Mouse (Mus musculus) liver, adult 2 months (tissue): ENCODE measurements around the gene Cnksr2. TPM values are rescaled to one million over a fixed set of nuclear protein-coding genes. Genes with fewer than 3 reads are reported as not detected.

Experiments used
- DNase-seq: peaks from one replicate; pipeline ENCODE4 v3.0.0-alpha.2; 2011; ENCODE audit warnings: low read depth, low spot score; ENCODE audit errors: extremely low read depth
- H3K27ac ChIP-seq: fragments of 200-500 bp; replicated peaks from 2 replicates; pipeline ENCODE4 v1.5.1; 2012; ENCODE audit warnings: low read depth, mild to moderate bottlenecking, control low read depth, inconsistent platforms, low read length; ENCODE audit not compliant: insufficient read depth
- H3K27me3 ChIP-seq: fragments of 200-500 bp; 2 replicates; pipeline ENCODE4 v1.6.1; 2012; ENCODE audit warnings: mild to moderate bottlenecking, moderate library complexity, low read length, inconsistent platforms; ENCODE audit not compliant: control insufficient read depth, insufficient read depth
- H3K36me3 ChIP-seq: fragments of 200-500 bp; 2 replicates; pipeline ENCODE4 v1.6.1; 2012; ENCODE audit warnings: low read length, inconsistent platforms; ENCODE audit not compliant: control insufficient read depth, insufficient read depth
- H3K4me1 ChIP-seq: fragments of 200-500 bp; 2 replicates; pipeline ENCODE4 v1.6.1; 2011; ENCODE audit warnings: low read length; ENCODE audit not compliant: control insufficient read depth, insufficient read depth
- H3K4me3 ChIP-seq: fragments of 200-500 bp; 2 replicates; pipeline ENCODE4 v1.5.1; 2011; ENCODE audit warnings: low read depth, mild to moderate bottlenecking, control low read depth, low read length, moderate library complexity; ENCODE audit not compliant: insufficient read depth
- H3K79me2 ChIP-seq: fragments of 200-500 bp; 2 replicates; pipeline ENCODE4 v1.6.1; 2012; ENCODE audit warnings: inconsistent platforms, mild to moderate bottlenecking, low read length, moderate library complexity; ENCODE audit not compliant: control insufficient read depth, insufficient read depth
- H3K9ac ChIP-seq: fragments of 200-500 bp; 2 replicates; pipeline ENCODE4 v1.6.1; 2012; ENCODE audit warnings: low read depth, mild to moderate bottlenecking, control low read depth, inconsistent platforms, low read length
- CTCF ChIP-seq: fragments of 200-500 bp; IDR thresholded peaks from 2 replicates; pipeline ENCODE4 v1.5.1; 2011; ENCODE audit warnings: low read depth, low read length, control low read depth
- POLR2A ChIP-seq: fragments of 200-500 bp; IDR thresholded peaks from 2 replicates; pipeline ENCODE4 v1.6.1; 2011; ENCODE audit warnings: low read length, control low read depth; ENCODE audit not compliant: insufficient read depth; ENCODE audit errors: extremely low read depth
- WGBS: fragments of 180-500 bp; shearing (Covaris S2); methylation state at CpG from one replicate; pipeline ENCODE4 v1.1.7; 2018; 5-methylcytosine and 5-hydroxymethylcytosine counted together
- polyA plus RNA-seq: library from polyadenylated mRNA; depleted of rRNA; stranded (reverse); fragments of >200 nt; gene quantifications from 2 replicates; pipeline ENCODE4 v1.2.3, GENCODE M21; 2012; rRNA removed
- total RNA-seq: library from RNA; depleted of rRNA; stranded (reverse); fragments of >200 nt; gene quantifications from 2 replicates; pipeline ENCODE4 v1.2.3, GENCODE M21; 2014; rRNA removed

Gene Cnksr2
- total RNA-seq (0.07 TPM in 1 of 2 replicates, not detected in the other), polyA plus RNA-seq (not detected in 2 replicates)

GRCm38 (mm10) chrX:158043057-158043843, at the start of gene Cnksr2:
Gene Cnksr2, minus strand, starts transcription at chrX:158043294.
- no peak for TF ChIP-seq POLR2A
- no peak for TF ChIP-seq CTCF
- Histone ChIP-seq H3K79me2 (no peaks in the 10 kb centered on the region), H3K4me3 (peak within 1 kb of the TSS; percentile 49; the same call in 1 of the 2 replicates), H3K27ac (no peak within 1 kb of the TSS), H3K9ac (no peak within 1 kb of the TSS), H3K27me3 (peaks cover 13% of the 10 kb centered on the region), H3K4me1 (no peaks in the 10 kb centered on the region; the same call in 1 of the 2 replicates), H3K36me3 (no peaks in the 10 kb centered on the region)
- under 1% methylated on average over 53 of the region's 99 CpGs for WGBS
- DNase-seq = no peak

GRCm38 (mm10) chrX:158043844-158044140, 698 bp upstream of the Cnksr2 start:
- TF ChIP-seq POLR2A (no peak), CTCF (no peak)
- Histone ChIP-seq H3K4me1 (no peaks in the 10 kb centered on the region; the same call in 1 of the 2 replicates), H3K27ac (no peak overlapping the region), H3K9ac (no peak overlapping the region), H3K27me3 (peaks cover 13% of the 10 kb centered on the region), H3K4me3 (peak overlapping the region; percentile 49; the same call in 1 of the 2 replicates), H3K36me3 (no peaks in the 10 kb centered on the region), H3K79me2 (no peaks in the 10 kb centered on the region)
- no peak for DNase-seq
- 7% methylated on average over 13 of the region's 13 CpGs for WGBS

- WGBS = 1% methylated on average over 56 of the region's 62 CpGs
- Histone ChIP-seq H3K36me3 (no peaks in the 10 kb centered on the region), H3K27ac (no peak overlapping the region), H3K79me2 (no peaks in the 10 kb centered on the region), H3K4me1 (no peaks in the 10 kb centered on the region; the same call in 1 of the 2 replicates), H3K9ac (no peak overlapping the region), H3K27me3 (peaks cover 13% of the 10 kb centered on the region), H3K4me3 (peak overlapping the region; percentile 49; the same call in 1 of the 2 replicates)
- no peak for TF ChIP-seq CTCF
- no peak for TF ChIP-seq POLR2A
- DNase-seq = no peak
Measured at GRCm38 (mm10) chrX:158042255-158043056, 638 bp downstream of the Cnksr2 start.

GRCm38 (mm10) chrX:158041703-158042102, 1.4 kb downstream of the Cnksr2 start:
- Histone ChIP-seq H3K4me3 (no peak overlapping the region), H3K9ac (no peak overlapping the region), H3K36me3 (no peaks in the 10 kb centered on the region), H3K4me1 (no peaks in the 10 kb centered on the region; the same call in 1 of the 2 replicates), H3K27ac (no peak overlapping the region), H3K27me3 (peaks cover 13% of the 10 kb centered on the region), H3K79me2 (no peaks in the 10 kb centered on the region)
- TF ChIP-seq POLR2A = no peak
- no peak for TF ChIP-seq CTCF
- 5% methylated on average over 7 of the region's 7 CpGs for WGBS
- no peak for DNase-seq

- no peaks in the 10 kb centered on the region for H3K79me2 ChIP-seq
- DNase-seq = no peak
- TF ChIP-seq POLR2A (no peak), CTCF (no peak)
- no peaks in the 10 kb centered on the region for H3K36me3 ChIP-seq
- no peaks in the 10 kb centered on the region for H3K27me3 ChIP-seq
- H3K4me1 ChIP-seq = no peaks in the 10 kb centered on the region
- H3K27ac ChIP-seq = no peak overlapping the region
- no peak overlapping the region for H3K9ac ChIP-seq
- no peak overlapping the region for H3K4me3 ChIP-seq
Measured at GRCm38 (mm10) chrX:157951698-157952097, 91.4 kb downstream of the Cnksr2 start.

GRCm38 (mm10) chrX:157949256-157949655, 93.8 kb downstream of the Cnksr2 start:
- Histone ChIP-seq H3K27ac (no peak overlapping the region), H3K36me3 (no peaks in the 10 kb centered on the region), H3K4me3 (no peak overlapping the region), H3K4me1 (no peaks in the 10 kb centered on the region), H3K79me2 (no peaks in the 10 kb centered on the region), H3K27me3 (no peaks in the 10 kb centered on the region), H3K9ac (no peak overlapping the region)
- TF ChIP-seq CTCF = no peak
- no peak for TF ChIP-seq POLR2A
- WGBS = 68% methylated on average over 1 of the region's 1 CpGs
- no peak for DNase-seq
